Mouse (Mus musculus) CH12.LX (cell line): ENCODE measurements around the gene Cfdp1. TPM values are rescaled to one million over a fixed set of nuclear protein-coding genes. Genes with fewer than 3 reads are reported as not detected.

Experiments
- DNase-seq: peaks from one replicate; pipeline ENCODE4 v3.0.0-alpha.2; 2013; ENCODE audit errors: extremely low read depth
- H3K27ac ChIP-seq: 2 replicates; pipeline ENCODE4 v1.5.1; 2012; ENCODE audit warnings: low read depth, mild to moderate bottlenecking, control low read depth, moderate library complexity; ENCODE audit not compliant: insufficient read depth
- H3K27me3 ChIP-seq: replicated peaks from 2 replicates; pipeline ENCODE3; 2012; ENCODE audit warnings: inconsistent platforms
- H3K36me3 ChIP-seq, 2 experiments: replicated peaks in 1 of 2; 2 replicates each; pipeline versions ENCODE3 to v1.6.1; 2012; ENCODE audit warnings: inconsistent platforms in 1 of 2, low read length in 1 of 2, mild to moderate bottlenecking in 1 of 2, mixed read lengths in 1 of 2, moderate library complexity in 1 of 2; ENCODE audit not compliant: control insufficient read depth in 1 of 2, insufficient read depth in 1 of 2
- H3K4me1 ChIP-seq, 2 experiments: 2 replicates each; pipeline ENCODE4 v1.6.1; 2012; ENCODE audit warnings: inconsistent platforms in 1 of 2, moderate library complexity in 1 of 2; ENCODE audit not compliant: insufficient read depth in 2 of 2, control insufficient read depth in 1 of 2
- H3K4me2 ChIP-seq: 2 replicates; pipeline ENCODE4 v1.6.1; 2012; ENCODE audit warnings: low read depth, mild to moderate bottlenecking, control low read depth; ENCODE audit not compliant: poor library complexity, insufficient read depth, severe bottlenecking
- H3K4me3 ChIP-seq, 3 experiments: fragments of 150-350 bp in 1 of 3; sonication (generic) in 1 of 3; replicated peaks in 1 of 3; 2 replicates each; pipeline versions ENCODE3 to v1.5.1; 2011 to 2012; ENCODE audit warnings: low read depth in 2 of 3, low read length in 2 of 3, mild to moderate bottlenecking in 2 of 3, moderate library complexity in 2 of 3, control low read depth in 1 of 3, improper control_type of control experiment in 1 of 3, inconsistent platforms in 1 of 3, mixed read lengths in 1 of 3; ENCODE audit not compliant: poor library complexity in 1 of 3
- H3K79me2 ChIP-seq: replicated peaks from 2 replicates; pipeline ENCODE4 v1.6.1; 2012; ENCODE audit warnings: mild to moderate bottlenecking, moderate library complexity; ENCODE audit not compliant: control insufficient read depth, poor library complexity, insufficient read depth, severe bottlenecking; ENCODE audit errors: extremely low read depth
- H3K9ac ChIP-seq: 2 replicates; pipeline ENCODE4 v1.6.1; 2012; ENCODE audit warnings: low read depth, mild to moderate bottlenecking, control low read depth, moderate library complexity; ENCODE audit not compliant: insufficient read depth
- H3K9me3 ChIP-seq: replicated peaks from 2 replicates; pipeline ENCODE3; 2012; ENCODE audit warnings: low read length, inconsistent platforms, mixed read lengths
- CHD2 ChIP-seq: IDR thresholded peaks from 2 replicates; pipeline ENCODE4 v1.6.1; 2011; ENCODE audit warnings: low read length, improper control_type of control experiment
- E2F4 ChIP-seq: IDR thresholded peaks from 2 replicates; pipeline ENCODE4 v1.6.1; 2011; ENCODE audit warnings: low read depth, low read length, improper control_type of control experiment; ENCODE audit not compliant: insufficient replicate concordance
- ETS1 ChIP-seq: conservative IDR thresholded peaks from 2 replicates; pipeline ENCODE4 v1.6.1; 2012; ENCODE audit warnings: low read depth, mild to moderate bottlenecking, inconsistent platforms, low read length, improper control_type of control experiment, moderate library complexity
- HCFC1 ChIP-seq: IDR thresholded peaks from 2 replicates; pipeline ENCODE4 v1.6.1; 2012; ENCODE audit warnings: low read depth, mild to moderate bottlenecking, inconsistent platforms, low read length, improper control_type of control experiment
- KAT2A ChIP-seq: IDR thresholded peaks from 2 replicates; pipeline ENCODE4 v1.6.1; 2012; ENCODE audit warnings: low read length, improper control_type of control experiment, inconsistent platforms; ENCODE audit not compliant: insufficient replicate concordance
- MAX ChIP-seq: IDR thresholded peaks from 2 replicates; pipeline ENCODE4 v1.6.1; 2011; ENCODE audit warnings: low read length, improper control_type of control experiment
- MAZ ChIP-seq: IDR thresholded peaks from 2 replicates; pipeline ENCODE4 v1.6.1; 2012; ENCODE audit warnings: low read depth, mild to moderate bottlenecking, inconsistent platforms, low read length, improper control_type of control experiment, moderate library complexity
- MEF2A ChIP-seq: IDR thresholded peaks from 2 replicates; pipeline ENCODE4 v1.6.1; 2014; ENCODE audit warnings: low read depth, mild to moderate bottlenecking, inconsistent platforms, low read length, improper control_type of control experiment, borderline replicate concordance
- MYC ChIP-seq: IDR thresholded peaks from 2 replicates; pipeline ENCODE4 v1.6.1; 2011; ENCODE audit warnings: low read depth, mild to moderate bottlenecking, improper control_type of control experiment, low read length
- NELFE ChIP-seq: IDR thresholded peaks from 2 replicates; pipeline ENCODE4 v1.6.1; 2011; ENCODE audit warnings: low read depth, low read length, improper control_type of control experiment
- NRF1 ChIP-seq: IDR thresholded peaks from 2 replicates; pipeline ENCODE4 v1.6.1; 2014; ENCODE audit warnings: low read depth, mild to moderate bottlenecking, inconsistent platforms, low read length, improper control_type of control experiment, moderate library complexity
- POLR2AphosphoS2 ChIP-seq: IDR thresholded peaks from 2 replicates; pipeline ENCODE4 v1.6.1; 2011; ENCODE audit warnings: low read depth, low read length, improper control_type of control experiment
- TBP ChIP-seq: conservative IDR thresholded peaks from 2 replicates; pipeline ENCODE4 v1.6.1; 2011; ENCODE audit warnings: low read depth, low read length, improper control_type of control experiment
- TCF12 ChIP-seq: IDR thresholded peaks from 2 replicates; pipeline ENCODE4 v1.6.1; 2014; ENCODE audit warnings: low read depth, mild to moderate bottlenecking, inconsistent platforms, low read length, improper control_type of control experiment
- UBTF ChIP-seq: IDR thresholded peaks from 2 replicates; pipeline ENCODE4 v1.6.1; 2012; ENCODE audit warnings: low read depth, mild to moderate bottlenecking, inconsistent platforms, low read length, improper control_type of control experiment, moderate library complexity
- USF2 ChIP-seq: conservative IDR thresholded peaks from 2 replicates; pipeline ENCODE4 v1.6.1; 2011; ENCODE audit warnings: low read depth, low read length, improper control_type of control experiment
- ZKSCAN1 ChIP-seq: IDR thresholded peaks from 2 replicates; pipeline ENCODE4 v1.6.1; 2012; ENCODE audit warnings: low read depth, inconsistent platforms, low read length, improper control_type of control experiment, borderline replicate concordance
- ZMIZ1 ChIP-seq: IDR thresholded peaks from 2 replicates; pipeline ENCODE4 v1.6.1; 2012; ENCODE audit warnings: low read depth, mild to moderate bottlenecking, inconsistent platforms, low read length, improper control_type of control experiment
- ZNF384 ChIP-seq: IDR thresholded peaks from 2 replicates; pipeline ENCODE4 v1.6.1; 2012; ENCODE audit warnings: low read depth, low read length, improper control_type of control experiment, inconsistent platforms
- dilution Hi-C: fragments of 300-500 bp; cut with MboI; formaldehyde crosslinking; loops from 2 replicates; pipeline ENCODE4 v1.14.3; 2020; ENCODE audit warnings: low sequenced_read_pairs; ENCODE audit not compliant: extremely low pct_unique_long_range_greater_than_20kb, extremely low pct_ligation_motif_present
- in situ Hi-C: fragments of 300-500 bp; cut with MboI; formaldehyde crosslinking; loops from 3 replicates; pipeline ENCODE4 v1.14.3; 2019; ENCODE audit warnings: low sequenced_read_pairs, low pct_ligation_motif_present, low pct_unique_long_range_greater_than_20kb, mixed read lengths
- polyA plus RNA-seq: library from polyadenylated mRNA; unstranded; fragments of >175 nt; gene quantifications from 2 replicates; pipeline ENCODE4 v1.2.1, GENCODE M21; 2012; ENCODE audit warnings: low read depth; ENCODE audit not compliant: insufficient read length
- total RNA-seq, 2 experiments: library from RNA; depleted of rRNA; stranded (reverse); fragments of 300-350 nt in 1 of 2; fragments of >200 nt in 1 of 2; gene quantifications; 2 replicates each; pipeline ENCODE4 v1.2.3; 2012 to 2014

The Cfdp1 gene
- total and polyA plus RNA-seq, 3 experiments: 113 to 210 (median 169) TPM

GRCm38 (mm10) chr8:111728481-111728880 lies 125.6 kb downstream of the Cfdp1 start:
- Histone ChIP-seq H3K27me3 (peaks cover 45% of the 10 kb centered on the region), H3K4me2 (no peak overlapping the region), H3K9ac (no peak overlapping the region), H3K79me2 (no peaks in the 10 kb centered on the region), H3K36me3 (no peaks in the 10 kb centered on the region), H3K4me1 (peaks cover 18 to 22% of the 10 kb centered on the region in 2 experiments), H3K27ac (no peak overlapping the region), H3K4me3 (no peak overlapping the region), H3K9me3 (no peaks in the 10 kb centered on the region)
- TF ChIP-seq NRF1 (no peak), ZMIZ1 (no peak), MEF2A (no peak), ZNF384 (no peak), TCF12 (no peak), USF2 (no peak), NELFE (no peak), HCFC1 (no peak), TBP (no peak)
- dilution Hi-C loops: no loop called here
- no peak for DNase-seq
- in situ Hi-C loops: no loop called here

GRCm38 (mm10) chr8:111727553-111727952 lies 126.5 kb downstream of the Cfdp1 start:
- no peak for DNase-seq
- Histone ChIP-seq H3K4me1 (peaks cover 18 to 22% of the 10 kb centered on the region in 2 experiments), H3K4me3 (no peak overlapping the region)
- dilution Hi-C loops: no loop called here
- no peak for TF ChIP-seq UBTF
- no peak for TF ChIP-seq E2F4
- no peak for TF ChIP-seq TCF12
- TF ChIP-seq MAX: no peak
- TF ChIP-seq MAZ: no peak
- no peak for TF ChIP-seq ZKSCAN1
- TF ChIP-seq MYC: no peak
- no peak for TF ChIP-seq ETS1
- no peak for TF ChIP-seq HCFC1
- TF ChIP-seq KAT2A: no peak
- no peak for TF ChIP-seq POLR2AphosphoS2
- no peak for TF ChIP-seq CHD2
- TF ChIP-seq, all 38 proteins: peak for 0
- H3K9ac ChIP-seq: no peak overlapping the region
- no peaks in the 10 kb centered on the region for H3K79me2 ChIP-seq
- in situ Hi-C loops: no loop called here
- no peak overlapping the region for H3K4me2 ChIP-seq
- peaks cover 36% of the 10 kb centered on the region for H3K27me3 ChIP-seq
- H3K27ac ChIP-seq: no peak overlapping the region
- no peaks in the 10 kb centered on the region for H3K9me3 ChIP-seq
- no peaks in the 10 kb centered on the region for H3K36me3 ChIP-seq
